Mouse (Mus musculus): Measurements from ENCODE around the gene Higd1b.

DNA sequence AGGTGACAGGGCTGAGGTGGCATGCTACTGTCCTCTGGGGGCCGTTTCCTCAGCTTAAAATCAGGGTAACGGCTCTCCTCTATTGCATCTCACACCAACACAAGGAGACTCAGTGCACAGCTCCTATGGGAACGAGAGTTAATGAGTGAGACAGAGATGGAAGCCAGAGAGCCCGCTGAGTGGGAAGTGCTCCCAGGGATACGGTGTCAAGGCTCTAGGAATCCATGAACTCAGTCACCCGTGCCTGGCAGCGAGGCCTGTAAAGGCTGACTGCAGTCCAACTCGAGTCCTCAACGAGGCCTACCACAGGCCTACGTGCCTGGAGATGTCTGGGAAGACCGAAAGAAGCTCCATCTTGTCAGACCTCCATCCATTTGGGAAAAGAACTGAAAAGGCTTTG, 23.3 kb downstream of the Higd1b start:
- TF ChIP-seq CTCF (IDR thresholded peaks at IDR 0.05; ENCODE audit: borderline replicate concordance, extremely low read depth, insufficient read depth, insufficient read length), result no peak
- TF ChIP-seq POLR2A (IDR thresholded peaks at IDR 0.05; ENCODE audit: borderline replicate concordance, extremely low read depth, insufficient read depth, insufficient read length, poor library complexity, severe bottlenecking), result no peak
